Mouse (Mus musculus) heart, postnatal 0 days (tissue): ENCODE measurements around the gene Jph3.

Experiments
- CTCF ChIP-seq: IDR thresholded peaks from 2 replicates; pipeline ENCODE4 v1.5.1; 2016; ENCODE audit warnings: antibody characterized with exemption, control low read depth, low read depth
- EP300 ChIP-seq: IDR thresholded peaks from 2 replicates; pipeline ENCODE4 v1.6.1; 2016; ENCODE audit warnings: antibody characterized with exemption, low read depth

DNA sequence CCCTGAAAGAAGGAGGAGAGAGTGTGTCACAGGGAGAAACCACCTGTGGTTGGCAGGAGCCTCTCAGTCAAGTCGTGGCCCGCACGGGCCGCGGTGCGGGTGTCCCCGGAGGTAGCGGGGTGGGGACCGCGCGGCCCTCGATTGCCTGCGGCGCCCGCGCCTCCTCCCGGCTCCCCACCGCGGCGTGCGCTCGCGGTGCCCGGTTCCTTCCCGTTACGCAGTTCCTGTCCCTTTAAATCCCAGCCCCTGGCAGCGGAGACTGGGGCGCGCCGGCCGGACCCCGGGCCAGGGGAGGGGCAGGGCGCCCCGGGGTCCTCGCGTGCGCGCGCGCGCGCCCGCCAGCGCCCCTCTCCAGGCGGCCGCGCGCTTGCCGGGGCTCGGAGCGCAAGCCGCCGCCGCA lies 331 bp downstream of the Jph3 start:
- no peak for TF ChIP-seq EP300
- TF ChIP-seq CTCF = no peak
